Mouse (Mus musculus) forebrain, embryonic 14.5 days (tissue): ENCODE measurements around the gene Olfr314. TPM values are rescaled to one million over a fixed set of nuclear protein-coding genes. Genes with fewer than 3 reads are reported as not detected.

Experiments used
- ATAC-seq: fragments of 200-750 bp; cut with Nextera tagmentation; 2 replicates; pipeline ENCODE4 v1.8.0; 2017; ENCODE audit warnings: mild to moderate bottlenecking, moderate library complexity
- DNase-seq: peaks from one replicate; pipeline ENCODE4 v3.0.0-alpha.2; 2015; ENCODE audit warnings: low spot score
- H3K27ac ChIP-seq: fragments of 300-500 bp; sonication (generic); 2 replicates; pipeline ENCODE4 v1.5.1; 2014; ENCODE audit warnings: low read depth, mild to moderate bottlenecking, control low read depth, low read length, moderate library complexity
- H3K27me3 ChIP-seq: fragments of 300-500 bp; sonication (generic); replicated peaks from 2 replicates; pipeline ENCODE4 v1.6.1; 2014; ENCODE audit warnings: low read length, control low read depth, mixed read lengths; ENCODE audit not compliant: control insufficient read depth, insufficient read depth
- H3K36me3 ChIP-seq: fragments of 300-500 bp; sonication (generic); 2 replicates; pipeline ENCODE4 v1.6.1; 2014; ENCODE audit warnings: low read length, control low read depth; ENCODE audit not compliant: control insufficient read depth, insufficient read depth
- H3K4me1 ChIP-seq: fragments of 300-500 bp; sonication (generic); 2 replicates; pipeline ENCODE4 v1.6.1; 2014; ENCODE audit warnings: antibody characterized with exemption, low read length, control low read depth; ENCODE audit not compliant: control insufficient read depth, insufficient read depth
- H3K4me2 ChIP-seq: fragments of 300-500 bp; sonication (generic); 2 replicates; pipeline ENCODE4 v1.6.1; 2014; ENCODE audit warnings: mild to moderate bottlenecking, control low read depth, low read length
- H3K4me3 ChIP-seq: fragments of 300-500 bp; sonication (generic); 2 replicates; pipeline ENCODE4 v1.5.1; 2014; ENCODE audit warnings: low read depth, low read length, control low read depth
- H3K9ac ChIP-seq: fragments of 300-500 bp; sonication (generic); 2 replicates; pipeline ENCODE4 v1.6.1; 2014; ENCODE audit warnings: mild to moderate bottlenecking, low read length, control low read depth, moderate library complexity
- H3K9me3 ChIP-seq: fragments of 300-500 bp; sonication (generic); replicated peaks from 2 replicates; pipeline ENCODE4 v1.6.1; 2016; ENCODE audit warnings: low read length, control low read depth, mixed read lengths; ENCODE audit not compliant: control insufficient read depth
- WGBS: fragments of 180-500 bp; shearing (Covaris S2); extraction: QIAGEN DNeasy Blood & Tissue Kit; methylation state at CpG from one replicate; pipeline ENCODE4 v1.1.7; 2014; 5-methylcytosine and 5-hydroxymethylcytosine counted together
- polyA plus RNA-seq: library from polyadenylated mRNA; unstranded; fragments of >200 nt; fragmentation: Nextera tagmentation; extraction: Ambion mirVana; gene quantifications from 2 replicates; pipeline ENCODE4 v1.2.1, GENCODE M21; 2014

The Olfr314 gene
- polyA plus RNA-seq, 1 experiment from 2014 or later: not detected

GRCm38 (mm10) chr11:58789532-58789931, 6.8 kb downstream of the Olfr314 start:
- peak; percentile 49 for DNase-seq

DNA sequence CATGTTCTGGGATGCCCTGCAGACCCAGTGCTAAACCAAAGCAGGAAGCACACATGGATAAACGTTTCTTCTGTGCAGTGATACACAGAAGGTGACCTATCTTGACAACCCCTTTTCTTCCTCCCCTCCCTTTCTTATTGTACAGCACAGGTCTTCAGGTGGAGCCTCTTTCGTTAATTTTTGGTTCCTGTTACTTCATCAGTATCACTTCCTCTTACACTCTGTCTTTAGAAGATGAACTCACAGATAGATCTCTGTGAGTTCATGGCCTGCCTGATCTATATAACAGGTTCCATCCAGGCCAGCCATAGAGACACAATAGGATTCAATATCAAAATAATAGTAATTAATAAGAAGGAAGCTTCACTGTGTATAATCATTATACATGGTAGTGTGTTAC, 7.3 kb downstream of the Olfr314 start:
- no peaks in the 10 kb centered on the region for H3K36me3 ChIP-seq
- no peak overlapping the region for H3K27ac ChIP-seq
- H3K27me3 ChIP-seq: no peaks in the 10 kb centered on the region
- H3K9ac ChIP-seq: no peak overlapping the region
- H3K4me2 ChIP-seq: no peak overlapping the region
- 52% methylated on average over 2 of the region's 2 CpGs for WGBS
- H3K4me1 ChIP-seq: no peaks in the 10 kb centered on the region
- no peaks in the 10 kb centered on the region for H3K9me3 ChIP-seq
- H3K4me3 ChIP-seq: no peak overlapping the region
- DNase-seq: no peak
- ATAC-seq: no peak

More at GRCm38 (mm10) chr11:58789532-58789931, 6.8 kb downstream of the Olfr314 start:
- no peak overlapping the region for H3K4me2 ChIP-seq
- H3K9me3 ChIP-seq: no peaks in the 10 kb centered on the region
- no peak overlapping the region for H3K9ac ChIP-seq
- H3K27ac ChIP-seq: no peak overlapping the region
- H3K27me3 ChIP-seq: no peaks in the 10 kb centered on the region
- H3K4me3 ChIP-seq: no peak overlapping the region
- no peak for ATAC-seq
- H3K36me3 ChIP-seq: no peaks in the 10 kb centered on the region
- no peaks in the 10 kb centered on the region for H3K4me1 ChIP-seq
- WGBS: 25% methylated on average over 3 of the region's 3 CpGs

- WGBS: 86% methylated on average over 6 of the region's 6 CpGs
- no peaks in the 10 kb centered on the region for H3K27me3 ChIP-seq
- no peaks in the 10 kb centered on the region for H3K36me3 ChIP-seq
- no peak for ATAC-seq
- no peak overlapping the region for H3K4me3 ChIP-seq
- H3K4me1 ChIP-seq: no peaks in the 10 kb centered on the region
- H3K4me2 ChIP-seq: no peak overlapping the region
- no peak overlapping the region for H3K27ac ChIP-seq
- DNase-seq: no peak
- no peaks in the 10 kb centered on the region for H3K9me3 ChIP-seq
- H3K9ac ChIP-seq: no peak overlapping the region
Measured at GRCm38 (mm10) chr11:58790646-58791045, 7.9 kb downstream of the Olfr314 start.

GRCm38 (mm10) chr11:58795856-58796255, 13.1 kb downstream of the Olfr314 start:
- WGBS: 97% methylated on average over 2 of the region's 2 CpGs
- Histone ChIP-seq H3K4me3 (no peak overlapping the region), H3K9me3 (no peaks in the 10 kb centered on the region), H3K4me1 (no peaks in the 10 kb centered on the region), H3K27ac (no peak overlapping the region), H3K36me3 (no peaks in the 10 kb centered on the region), H3K9ac (no peak overlapping the region), H3K4me2 (no peak overlapping the region), H3K27me3 (no peaks in the 10 kb centered on the region)
- ATAC-seq (no peak), DNase-seq (no peak)

- Histone ChIP-seq H3K4me1 (no peaks in the 10 kb centered on the region), H3K9me3 (no peaks in the 10 kb centered on the region), H3K9ac (no peak overlapping the region), H3K27me3 (no peaks in the 10 kb centered on the region), H3K4me3 (no peak overlapping the region), H3K36me3 (no peaks in the 10 kb centered on the region), H3K27ac (no peak overlapping the region), H3K4me2 (no peak overlapping the region)
- no peak for ATAC-seq
- DNase-seq: no peak
- 79% methylated on average over 7 of the region's 7 CpGs for WGBS
Measured at GRCm38 (mm10) chr11:58796850-58797249, 14.1 kb downstream of the Olfr314 start.

DNA sequence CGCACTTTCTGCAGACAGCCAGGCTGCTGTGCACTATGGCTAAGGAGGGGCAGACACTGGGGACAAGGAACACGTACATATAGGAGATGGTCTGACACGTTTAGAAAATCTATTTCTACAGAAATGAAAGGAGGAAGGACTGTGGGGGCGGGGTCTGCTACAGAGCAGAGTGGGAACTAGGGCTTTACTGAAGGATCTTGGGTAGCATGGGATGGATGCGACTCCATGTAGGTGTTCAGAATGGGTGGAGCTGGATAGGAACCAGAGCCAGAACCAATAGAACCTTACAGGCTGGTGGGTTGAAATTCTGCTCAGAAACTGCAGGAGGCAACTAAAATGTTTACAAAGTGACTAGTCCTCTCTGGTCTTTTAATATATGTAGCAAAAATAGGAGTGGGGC, 17.0 kb downstream of the Olfr314 start:
- H3K4me1 ChIP-seq: peaks cover 3% of the 10 kb centered on the region; the same call in 1 of the 2 replicates
- WGBS: 84% methylated on average over 5 of the region's 5 CpGs
- H3K9ac ChIP-seq: no peak overlapping the region
- H3K36me3 ChIP-seq: no peaks in the 10 kb centered on the region
- no peaks in the 10 kb centered on the region for H3K27me3 ChIP-seq
- no peak overlapping the region for H3K27ac ChIP-seq
- H3K4me3 ChIP-seq: no peak overlapping the region
- ATAC-seq (no peak), DNase-seq (no peak)
- no peak overlapping the region for H3K4me2 ChIP-seq
- H3K9me3 ChIP-seq: no peaks in the 10 kb centered on the region

DNA sequence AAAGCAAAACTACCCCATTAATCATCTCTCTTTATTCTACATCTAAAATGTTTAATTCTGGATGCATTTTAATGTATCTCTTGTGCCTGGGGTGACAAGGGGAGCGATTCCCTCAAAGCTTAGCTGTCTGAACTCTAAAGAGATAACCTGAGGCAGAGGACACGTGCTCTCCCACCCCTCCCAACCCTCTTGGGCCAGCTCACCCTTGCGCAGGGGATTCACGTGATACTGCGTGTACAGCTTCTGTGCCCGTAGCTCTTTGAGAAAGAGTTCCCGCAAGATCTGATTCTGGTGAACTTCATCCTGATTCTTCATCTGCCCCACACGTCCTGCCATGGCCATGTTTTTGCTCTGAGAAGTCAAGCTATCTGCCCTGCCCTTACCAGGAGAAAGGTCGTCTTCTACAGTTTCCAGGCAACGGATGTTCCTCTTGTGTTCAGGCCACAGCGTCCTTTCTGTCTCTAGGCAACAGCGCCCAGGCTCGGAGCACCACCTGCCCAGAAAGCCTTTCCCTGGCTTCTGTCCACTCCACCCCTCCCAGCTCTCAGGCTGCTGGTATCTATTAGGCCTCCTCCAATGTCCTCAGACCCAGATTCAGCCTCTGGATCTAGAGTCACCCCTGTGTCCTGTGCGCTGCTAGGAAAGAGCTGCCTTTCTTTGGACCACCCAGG, 18.9 kb downstream of the Olfr314 start, which contains the start of gene Fam183b:
Fam183b (minus strand) TSS at position 403 of the 671 bp plus-strand sequence.
- 40% methylated on average over 14 of the region's 14 CpGs for WGBS
- H3K27ac ChIP-seq: no peak within 1 kb of the TSS

GRCm38 (mm10) chr11:58803871-58804270, 21.1 kb downstream of the Olfr314 start:
- Histone ChIP-seq H3K4me1 (peaks cover 3% of the 10 kb centered on the region; the same call in 1 of the 2 replicates), H3K27me3 (no peaks in the 10 kb centered on the region), H3K27ac (no peak overlapping the region), H3K4me3 (no peak overlapping the region), H3K4me2 (no peak overlapping the region), H3K9me3 (no peaks in the 10 kb centered on the region), H3K36me3 (no peaks in the 10 kb centered on the region), H3K9ac (no peak overlapping the region)
- DNase-seq (no peak), ATAC-seq (no peak)
- 85% methylated on average over 4 of the region's 4 CpGs for WGBS

More for the DNA sequence above, 18.9 kb downstream of the Olfr314 start, which contains the start of gene Fam183b:
- peak within 1 kb of the TSS; percentile 29 for H3K4me2 ChIP-seq
- no peaks in the 10 kb centered on the region for H3K36me3 ChIP-seq
- H3K9me3 ChIP-seq: no peaks in the 10 kb centered on the region
- no peaks in the 10 kb centered on the region for H3K27me3 ChIP-seq
- peak; percentile 26; the same call in 1 of the 2 replicates for ATAC-seq
- no peak within 1 kb of the TSS for H3K9ac ChIP-seq
- DNase-seq: peak; percentile 55
- no peak within 1 kb of the TSS for H3K4me3 ChIP-seq
- peaks cover 3% of the 10 kb centered on the region; the same call in 1 of the 2 replicates for H3K4me1 ChIP-seq

DNA sequence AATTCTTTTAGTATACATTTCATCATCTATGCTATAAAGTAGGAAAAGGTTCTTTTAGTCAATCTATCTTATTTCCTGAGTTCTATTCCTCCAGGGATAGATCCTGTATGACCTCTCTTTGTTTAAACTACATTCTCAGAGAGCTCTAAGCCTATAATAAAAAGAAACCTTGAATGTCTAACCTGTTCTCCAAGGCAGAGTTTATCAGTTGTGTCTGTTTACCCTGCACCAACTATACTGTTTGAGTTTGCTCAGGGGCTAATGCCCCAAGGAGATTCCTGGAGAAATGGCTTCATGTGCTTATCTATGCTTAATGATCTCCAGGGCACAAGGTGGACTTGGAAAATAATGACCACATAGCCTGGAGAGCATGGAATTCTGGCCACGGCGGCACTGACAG, 21.6 kb downstream of the Olfr314 start:
- H3K4me1 ChIP-seq: peaks cover 3% of the 10 kb centered on the region; the same call in 1 of the 2 replicates
- DNase-seq (no peak), ATAC-seq (no peak)
- H3K27ac ChIP-seq: no peak overlapping the region
- H3K27me3 ChIP-seq: no peaks in the 10 kb centered on the region
- 87% methylated on average over 2 of the region's 2 CpGs for WGBS
- H3K4me2 ChIP-seq: no peak overlapping the region
- no peak overlapping the region for H3K4me3 ChIP-seq
- H3K9ac ChIP-seq: no peak overlapping the region
- H3K36me3 ChIP-seq: no peaks in the 10 kb centered on the region
- H3K9me3 ChIP-seq: no peaks in the 10 kb centered on the region
